Mouse (Mus musculus) heart, embryonic 16.5 days (tissue): ENCODE results near the gene Stard5. TPM values are rescaled to one million over a fixed set of nuclear protein-coding genes. Genes with fewer than 3 reads are reported as not detected.

ENCODE experiments used
- ATAC-seq: fragments of 200-750 bp; cut with Nextera tagmentation; replicated peaks from 2 replicates; pipeline ENCODE4 v1.8.0; 2017; ENCODE audit warnings: moderate number of reproducible peaks; ENCODE audit not compliant: insufficient read depth, low FRiP score; ENCODE audit errors: extremely low read depth
- H3K27ac ChIP-seq: fragments of 300-500 bp; sonication (generic); 2 replicates; pipeline ENCODE4 v1.5.1; 2014; ENCODE audit warnings: mild to moderate bottlenecking, low read length, control low read depth, moderate library complexity
- H3K27me3 ChIP-seq: fragments of 300-500 bp; sonication (generic); 2 replicates; pipeline ENCODE4 v1.6.1; 2014; ENCODE audit warnings: low read length, mixed read lengths; ENCODE audit not compliant: control insufficient read depth, insufficient read depth
- H3K36me3 ChIP-seq: fragments of 300-500 bp; sonication (generic); 2 replicates; pipeline ENCODE4 v1.6.1; 2014; ENCODE audit not compliant: control insufficient read depth, insufficient read depth
- H3K4me1 ChIP-seq: fragments of 300-500 bp; sonication (generic); 2 replicates; pipeline ENCODE4 v1.6.1; 2014; ENCODE audit warnings: low read length, mixed read lengths; ENCODE audit not compliant: control insufficient read depth, insufficient read depth
- H3K4me2 ChIP-seq: fragments of 300-500 bp; sonication (generic); 2 replicates; pipeline ENCODE4 v1.6.1; 2014; ENCODE audit warnings: low read depth, mild to moderate bottlenecking, control low read depth, low read length
- H3K4me3 ChIP-seq: fragments of 300-500 bp; sonication (generic); 2 replicates; pipeline ENCODE4 v1.5.1; 2014; ENCODE audit warnings: mild to moderate bottlenecking, control low read depth, low read length
- H3K9ac ChIP-seq: fragments of 300-500 bp; sonication (generic); 2 replicates; pipeline ENCODE4 v1.6.1; 2014; ENCODE audit warnings: low read length, control low read depth
- H3K9me3 ChIP-seq: fragments of 300-500 bp; sonication (generic); replicated peaks from 2 replicates; pipeline ENCODE4 v1.6.1; 2016; ENCODE audit warnings: low read length; ENCODE audit not compliant: control insufficient read depth
- WGBS: fragments of 180-500 bp; shearing (Covaris S2); extraction: QIAGEN DNeasy Blood & Tissue Kit; methylation state at CpG from one replicate; pipeline ENCODE4 v1.1.7; 2014; 5-methylcytosine and 5-hydroxymethylcytosine counted together
- polyA plus RNA-seq: library from polyadenylated mRNA; unstranded; fragments of >200 nt; fragmentation: Nextera tagmentation; extraction: Ambion mirVana; gene quantifications from 2 replicates; pipeline ENCODE4 v1.2.1, GENCODE M21; 2015

The Stard5 gene
- polyA plus RNA-seq, 1 experiment from 2014 or later: 35.7 TPM

DNA sequence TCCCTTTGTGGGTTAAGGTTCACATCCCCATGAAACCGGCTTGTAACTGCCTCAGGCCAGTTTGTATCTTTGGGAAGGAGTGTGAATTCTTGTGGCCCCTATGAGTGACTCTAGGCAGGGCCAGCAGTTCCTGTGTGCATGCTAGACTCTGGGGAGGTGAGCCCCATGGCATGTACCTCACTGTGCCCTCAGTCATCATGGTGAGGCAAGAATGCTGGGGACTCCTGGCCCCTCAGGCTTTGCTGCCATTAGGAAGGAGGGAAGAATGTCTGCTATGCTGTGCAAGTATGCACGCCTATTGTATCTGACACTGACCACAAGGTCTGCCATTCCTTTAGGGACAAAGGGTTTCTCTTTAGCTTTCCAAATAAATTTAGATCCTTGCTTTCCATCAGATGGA, 9.4 kb downstream of the Stard5 start:
- WGBS: 44% methylated on average over 2 of the region's 2 CpGs
- H3K9me3 ChIP-seq: no peaks in the 10 kb centered on the region
- no peak overlapping the region for H3K9ac ChIP-seq
- peaks cover 31% of the 10 kb centered on the region for H3K36me3 ChIP-seq
- peak overlapping the region; percentile 43 for H3K27ac ChIP-seq
- no peak overlapping the region for H3K4me2 ChIP-seq
- H3K4me1 ChIP-seq: peaks cover 31% of the 10 kb centered on the region
- H3K27me3 ChIP-seq: no peaks in the 10 kb centered on the region
- ATAC-seq: peak; percentile 34; the same call in 1 of the 2 replicates
- no peak overlapping the region for H3K4me3 ChIP-seq

DNA sequence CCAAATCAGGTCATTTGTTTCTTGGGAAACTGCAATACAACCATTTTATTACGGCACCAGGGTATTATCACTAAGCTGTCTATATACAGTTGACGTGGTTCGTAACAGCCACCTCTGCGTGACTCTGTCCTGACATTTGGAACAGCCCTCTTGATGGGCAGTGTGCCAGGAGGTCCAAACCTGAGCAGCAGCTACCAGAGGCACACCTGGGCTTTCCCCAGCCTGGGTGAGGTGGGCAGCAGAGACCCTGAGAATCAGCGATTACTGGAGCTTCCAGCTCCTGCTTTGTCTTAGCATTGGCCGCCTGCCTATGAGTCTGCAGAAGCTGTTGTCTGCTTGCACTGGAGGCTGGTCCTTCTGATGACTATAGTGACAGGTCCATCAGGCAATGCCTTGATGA, 11.8 kb downstream of the Stard5 start:
- 54% methylated on average over 6 of the region's 6 CpGs for WGBS
- H3K36me3 ChIP-seq: peaks cover 13% of the 10 kb centered on the region
- H3K27ac ChIP-seq: no peak overlapping the region
- H3K4me2 ChIP-seq: no peak overlapping the region
- no peak for ATAC-seq
- H3K4me1 ChIP-seq: peaks cover 31% of the 10 kb centered on the region
- no peaks in the 10 kb centered on the region for H3K9me3 ChIP-seq
- no peak overlapping the region for H3K9ac ChIP-seq
- H3K4me3 ChIP-seq: no peak overlapping the region
- no peaks in the 10 kb centered on the region for H3K27me3 ChIP-seq

DNA sequence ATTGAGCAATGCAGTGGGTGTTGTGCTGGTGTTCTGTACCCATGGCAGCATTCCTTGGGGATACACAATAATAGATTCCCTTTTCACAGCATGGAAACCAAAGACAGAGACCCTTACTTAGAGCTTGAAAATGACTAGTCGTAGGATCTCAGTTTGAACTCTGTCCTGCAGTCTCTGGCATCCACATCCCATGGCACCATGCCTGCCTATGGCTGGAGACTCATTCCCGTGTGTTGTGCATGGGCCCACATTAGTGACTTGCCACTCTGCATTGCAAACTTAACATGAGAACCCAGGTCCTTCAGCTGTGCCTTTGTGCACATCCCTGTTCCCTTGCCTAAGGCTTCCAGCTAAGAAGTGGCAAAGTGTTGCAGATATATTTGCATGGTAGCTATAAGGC, 13.0 kb downstream of the Stard5 start:
- 87% methylated on average over 2 of the region's 2 CpGs for WGBS
- Histone ChIP-seq H3K4me2 (no peak overlapping the region), H3K4me3 (no peak overlapping the region), H3K9me3 (no peaks in the 10 kb centered on the region), H3K4me1 (peaks cover 31% of the 10 kb centered on the region), H3K36me3 (peaks cover 9% of the 10 kb centered on the region), H3K27me3 (no peaks in the 10 kb centered on the region), H3K9ac (no peak overlapping the region), H3K27ac (no peak overlapping the region)
- no peak for ATAC-seq

DNA sequence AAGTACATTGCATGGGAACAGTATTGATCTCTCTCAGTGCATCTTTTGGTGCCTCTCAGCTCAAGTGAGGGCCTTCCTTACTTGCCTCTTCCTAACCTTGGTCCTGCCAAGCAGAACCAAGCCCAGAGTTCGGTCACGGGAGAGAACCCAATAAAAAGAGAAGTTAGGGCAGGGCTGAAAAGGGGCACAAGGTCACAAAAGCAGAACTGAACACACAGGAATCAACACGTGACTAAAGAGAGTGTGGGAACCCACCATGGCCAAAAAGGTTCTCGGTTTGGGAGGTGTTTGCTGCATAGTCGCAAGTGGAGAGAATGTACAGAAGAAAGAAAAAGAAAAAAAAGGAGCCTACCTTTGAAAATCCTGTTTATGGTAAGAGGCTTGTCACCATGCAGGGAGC, 13.7 kb downstream of the Stard5 start:
- Histone ChIP-seq H3K4me3 (no peak overlapping the region), H3K9me3 (no peaks in the 10 kb centered on the region), H3K9ac (no peak overlapping the region), H3K36me3 (peaks cover 9% of the 10 kb centered on the region), H3K4me1 (peaks cover 31% of the 10 kb centered on the region), H3K4me2 (no peak overlapping the region), H3K27ac (no peak overlapping the region), H3K27me3 (no peaks in the 10 kb centered on the region)
- 86% methylated on average over 5 of the region's 5 CpGs for WGBS
- ATAC-seq: no peak

DNA sequence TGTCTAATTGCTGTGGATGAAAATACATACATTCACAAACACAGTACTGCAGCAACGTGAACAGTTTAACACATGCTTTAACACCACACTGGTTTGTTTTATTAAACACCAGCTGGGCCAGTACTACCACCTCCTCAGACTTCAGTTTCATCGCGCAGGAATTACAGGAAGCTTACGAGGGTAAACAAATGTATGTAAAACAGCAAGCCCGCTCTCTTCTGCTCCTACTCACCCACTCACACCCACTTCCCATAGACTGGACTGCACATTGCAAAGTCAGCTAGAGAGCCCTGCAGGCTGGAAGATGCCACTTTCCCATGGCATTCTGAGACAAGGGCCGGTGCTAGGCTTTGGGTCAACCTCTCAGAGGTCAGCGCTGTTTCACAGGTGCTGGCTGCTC, 17.0 kb downstream of the Stard5 start:
- H3K36me3 ChIP-seq: peaks cover 6% of the 10 kb centered on the region
- no peak overlapping the region for H3K27ac ChIP-seq
- WGBS: 71% methylated on average over 7 of the region's 7 CpGs
- H3K4me3 ChIP-seq: no peak overlapping the region
- H3K4me2 ChIP-seq: no peak overlapping the region
- no peaks in the 10 kb centered on the region for H3K27me3 ChIP-seq
- no peaks in the 10 kb centered on the region for H3K4me1 ChIP-seq
- no peak for ATAC-seq
- no peaks in the 10 kb centered on the region for H3K9me3 ChIP-seq
- H3K9ac ChIP-seq: no peak overlapping the region

DNA sequence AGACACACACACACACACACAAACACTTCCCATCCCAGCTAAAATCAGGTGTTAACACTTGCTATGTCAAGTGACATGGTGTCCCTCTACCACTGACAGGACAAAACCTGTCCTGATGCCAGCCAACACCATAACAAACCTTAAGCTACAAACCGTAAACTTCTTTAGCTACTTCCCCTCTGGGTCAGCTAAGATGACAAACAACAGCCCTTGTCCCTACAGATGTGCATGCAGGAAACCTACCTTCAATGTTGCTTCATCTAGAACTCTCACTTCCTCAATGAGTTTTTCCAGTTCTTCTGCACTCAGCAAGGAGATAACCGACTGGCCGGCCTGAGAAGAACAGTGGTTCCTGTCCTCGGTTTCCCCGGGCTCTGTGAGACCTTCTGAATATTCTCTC, 18.9 kb downstream of the Stard5 start:
- Histone ChIP-seq H3K27ac (no peak overlapping the region), H3K36me3 (peaks cover 2% of the 10 kb centered on the region), H3K4me2 (no peak overlapping the region), H3K9ac (no peak overlapping the region), H3K9me3 (no peaks in the 10 kb centered on the region), H3K27me3 (no peaks in the 10 kb centered on the region), H3K4me1 (no peaks in the 10 kb centered on the region), H3K4me3 (no peak overlapping the region)
- ATAC-seq: no peak
- WGBS: 65% methylated on average over 5 of the region's 5 CpGs

DNA sequence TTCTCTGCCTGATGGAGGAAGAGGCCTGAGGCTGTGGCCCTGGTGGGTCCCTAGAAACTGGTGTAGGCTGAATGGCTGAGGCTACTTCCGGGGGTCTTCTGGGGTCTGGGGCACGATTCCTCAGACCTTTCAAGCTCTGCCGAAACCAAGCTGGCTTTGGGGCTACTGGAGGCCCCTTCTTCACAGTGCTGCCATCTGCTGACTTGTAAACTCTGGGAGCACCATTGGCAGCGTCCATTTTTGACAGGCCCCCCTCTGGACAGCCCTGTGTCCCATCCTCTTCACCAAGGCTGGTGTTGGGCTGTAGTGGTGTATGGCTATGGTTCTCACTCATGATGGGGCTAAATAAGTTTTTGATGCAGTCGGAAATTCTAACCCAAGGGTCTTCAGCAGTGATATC, 20.7 kb downstream of the Stard5 start:
- Histone ChIP-seq H3K9me3 (no peaks in the 10 kb centered on the region; the same call in 1 of the 2 replicates), H3K4me2 (no peak overlapping the region), H3K9ac (no peak overlapping the region), H3K4me3 (no peak overlapping the region), H3K4me1 (no peaks in the 10 kb centered on the region), H3K27ac (no peak overlapping the region), H3K36me3 (no peaks in the 10 kb centered on the region; the same call in 1 of the 2 replicates), H3K27me3 (no peaks in the 10 kb centered on the region)
- WGBS: 75% methylated on average over 5 of the region's 5 CpGs
- no peak for ATAC-seq

DNA sequence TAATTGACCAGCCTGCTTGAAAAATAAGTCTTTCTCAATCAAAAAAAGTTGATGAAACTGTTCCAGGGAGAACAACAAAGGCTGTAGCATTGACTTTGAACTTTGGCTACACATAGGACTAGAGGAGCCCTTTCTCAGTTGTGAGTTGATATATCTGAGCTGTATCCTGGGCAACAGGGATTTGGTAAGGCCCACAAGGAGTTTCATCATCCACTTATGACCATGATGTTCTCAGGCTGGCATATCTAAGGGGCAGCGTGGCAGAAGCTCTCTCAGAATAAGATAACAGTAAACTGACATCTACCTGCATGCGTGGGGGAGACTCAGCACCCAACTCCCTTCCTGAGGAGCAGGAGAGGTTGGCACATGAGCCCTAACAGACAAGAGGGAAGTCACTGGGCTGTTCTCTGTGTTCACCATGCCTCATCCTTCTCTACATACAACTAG, 21.9 kb downstream of the Stard5 start:
- Histone ChIP-seq H3K4me3 (peak overlapping the region; percentile 45), H3K27me3 (no peaks in the 10 kb centered on the region), H3K4me1 (no peaks in the 10 kb centered on the region), H3K9ac (no peak overlapping the region), H3K36me3 (no peaks in the 10 kb centered on the region), H3K9me3 (no peaks in the 10 kb centered on the region; the same call in 1 of the 2 replicates), H3K27ac (no peak overlapping the region), H3K4me2 (peak overlapping the region; percentile 44)
- WGBS: 74% methylated on average over 2 of the region's 2 CpGs
- ATAC-seq: no peak

DNA sequence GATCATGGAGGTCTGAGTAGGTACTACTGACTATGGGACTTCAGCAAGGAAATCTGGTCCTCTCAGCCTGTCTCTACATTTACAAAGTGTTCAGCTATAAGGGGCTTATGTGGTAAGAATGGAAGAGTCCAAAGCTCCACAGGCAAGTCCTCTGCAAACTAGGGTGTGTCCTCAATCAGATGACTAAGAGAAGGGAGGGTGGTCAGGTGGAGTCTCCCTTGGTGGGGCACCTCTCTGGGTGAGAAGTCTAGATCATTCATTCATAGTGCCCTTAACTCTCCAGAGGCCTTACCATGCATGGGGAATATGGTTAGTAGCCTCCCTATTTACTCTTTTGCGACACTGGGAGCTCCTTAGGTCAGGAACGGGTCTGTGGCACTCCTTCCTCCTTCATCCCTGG, 22.4 kb downstream of the Stard5 start:
- ATAC-seq: no peak
- Histone ChIP-seq H3K4me2 (peak overlapping the region; percentile 44), H3K4me3 (peak overlapping the region; percentile 45), H3K36me3 (no peaks in the 10 kb centered on the region), H3K9me3 (no peaks in the 10 kb centered on the region; the same call in 1 of the 2 replicates), H3K27me3 (no peaks in the 10 kb centered on the region), H3K4me1 (no peaks in the 10 kb centered on the region), H3K9ac (no peak overlapping the region), H3K27ac (no peak overlapping the region)
- WGBS: 77% methylated on average over 2 of the region's 2 CpGs
